Mouse (Mus musculus) lung, adult 2 months (tissue): ENCODE measurements around the gene Pacrg. TPM values are rescaled to one million over a fixed set of nuclear protein-coding genes. Genes with fewer than 3 reads are reported as not detected.

Experiments
- DNase-seq: peaks from one replicate; pipeline ENCODE4 v3.0.0; 2022
- H3K4me1 ChIP-seq: fragments of 200-500 bp; 2 replicates; pipeline ENCODE4 v1.6.1; 2011; ENCODE audit warnings: low read length; ENCODE audit not compliant: control insufficient read depth, insufficient read depth
- H3K4me3 ChIP-seq: fragments of 200-500 bp; replicated peaks from 2 replicates; pipeline ENCODE3; 2011; ENCODE audit warnings: low read depth, mild to moderate bottlenecking, control low read depth, low read length; ENCODE audit errors: extremely low read depth
- CTCF ChIP-seq: fragments of 200-500 bp; IDR thresholded peaks from 2 replicates; pipeline ENCODE4 v1.5.1; 2011; ENCODE audit warnings: mild to moderate bottlenecking, low read length, control low read depth; ENCODE audit not compliant: insufficient read depth
- POLR2A ChIP-seq: fragments of 200-500 bp; IDR thresholded peaks from 2 replicates; pipeline ENCODE4 v1.6.1; 2011; ENCODE audit warnings: low read depth, mild to moderate bottlenecking, control low read depth, low read length, borderline replicate concordance; ENCODE audit errors: extremely low read depth
- WGBS: fragments of 180-500 bp; shearing (Covaris S2); methylation state at CpG from one replicate; pipeline ENCODE4 v1.1.7; 2018; 5-methylcytosine and 5-hydroxymethylcytosine counted together
- polyA plus RNA-seq: library from polyadenylated mRNA; depleted of rRNA; stranded (reverse); fragments of >200 nt; gene quantifications from 2 replicates; pipeline ENCODE4 v1.2.3, GENCODE M21; 2012

Pacrg gene
- polyA plus RNA-seq, 1 experiment, result 3.5 TPM

GRCm38 (mm10) chr17:10614696-10615095 lies 225.4 kb downstream of the Pacrg start:
- TF ChIP-seq POLR2A (no peak), CTCF (no peak)
- 83% methylated on average over 6 of the region's 6 CpGs for WGBS
- DNase-seq, result no peak
- Histone ChIP-seq H3K4me1 (no peaks in the 10 kb centered on the region), H3K4me3 (no peak overlapping the region)

DNA sequence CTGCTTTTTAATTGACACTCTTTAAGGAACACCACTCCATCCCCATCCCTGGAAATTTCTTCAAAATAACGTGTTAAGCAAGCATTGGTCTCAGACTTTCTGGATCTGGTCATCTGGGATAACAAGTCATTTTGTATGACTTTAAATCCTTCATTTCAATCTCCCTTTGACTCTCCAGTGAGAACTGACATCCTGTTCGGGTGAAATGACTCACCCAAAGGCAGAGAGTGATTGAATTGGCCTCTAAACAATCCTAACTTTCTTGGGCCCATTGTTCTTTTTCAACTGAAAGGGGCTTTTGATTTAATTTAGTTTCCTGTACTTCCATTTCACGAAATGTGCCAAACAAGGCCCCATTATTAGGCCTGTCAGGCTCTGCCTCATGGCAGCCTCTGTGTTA lies 228.5 kb downstream of the Pacrg start:
- TF ChIP-seq CTCF (no peak), POLR2A (no peak)
- DNase-seq, result no peak

GRCm38 (mm10) chr17:10608146-10608545 lies 232.0 kb downstream of the Pacrg start:
- no peak for TF ChIP-seq CTCF
- no peak for TF ChIP-seq POLR2A
- DNase-seq, result no peak
- Histone ChIP-seq H3K4me1 (peaks cover 5% of the 10 kb centered on the region; the same call in 1 of the 2 replicates), H3K4me3 (no peak overlapping the region)
- 81% methylated on average over 4 of the region's 4 CpGs for WGBS

More for the DNA sequence above, 228.5 kb downstream of the Pacrg start:
- H3K4me3 ChIP-seq, result no peak overlapping the region
- WGBS, result 46% methylated on average over 3 of the region's 3 CpGs
- peaks cover 5% of the 10 kb centered on the region; the same call in 1 of the 2 replicates for H3K4me1 ChIP-seq

DNA sequence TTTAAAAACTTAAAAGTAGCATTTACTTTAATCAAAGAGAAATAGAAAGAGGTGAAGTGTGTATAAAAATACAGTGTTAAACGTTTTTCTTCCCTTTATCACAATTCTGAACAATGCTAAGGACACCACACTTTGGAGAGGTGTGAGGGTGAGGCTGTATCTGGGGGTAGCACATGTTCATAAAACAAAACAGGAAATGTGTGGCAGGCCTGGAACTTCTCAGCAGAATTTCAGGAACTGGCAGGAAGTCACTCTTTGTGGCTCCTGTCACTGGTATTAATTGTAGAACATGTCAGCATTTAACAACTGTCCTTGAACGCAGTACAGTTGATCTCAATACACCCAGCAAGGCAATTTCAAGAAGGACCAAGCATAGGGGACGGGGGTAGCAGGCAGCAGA lies 234.0 kb downstream of the Pacrg start:
- TF ChIP-seq POLR2A, result no peak
- TF ChIP-seq CTCF, result no peak
- 36% methylated on average over 3 of the region's 3 CpGs for WGBS
- no peak overlapping the region for H3K4me3 ChIP-seq
- peaks cover 5% of the 10 kb centered on the region; the same call in 1 of the 2 replicates for H3K4me1 ChIP-seq
- DNase-seq, result no peak

GRCm38 (mm10) chr17:10597741-10598140 lies 242.4 kb downstream of the Pacrg start:
- H3K4me3 ChIP-seq, result no peak overlapping the region
- no peak for DNase-seq
- no peaks in the 10 kb centered on the region for H3K4me1 ChIP-seq
- WGBS, result 95% methylated on average over 4 of the region's 4 CpGs
- TF ChIP-seq POLR2A (no peak), CTCF (no peak)

DNA sequence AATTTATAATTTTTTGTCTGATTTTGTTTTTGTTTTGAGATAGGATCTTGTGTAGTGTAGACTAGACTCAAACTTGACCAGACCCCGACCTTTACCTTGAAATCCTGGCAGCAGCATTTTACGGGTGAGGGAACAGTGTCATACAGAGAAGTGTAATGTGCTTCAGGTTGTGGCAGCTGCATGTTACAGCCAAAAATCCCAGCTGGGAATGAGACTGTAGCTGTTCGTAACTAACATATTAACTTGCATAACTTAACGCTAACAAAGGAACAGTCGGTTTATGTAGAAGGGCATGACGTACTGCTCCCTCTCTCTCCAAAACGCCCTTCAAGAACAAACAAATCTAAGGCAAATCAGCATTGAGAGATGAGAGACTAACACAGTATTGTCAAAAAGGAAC lies 250.5 kb downstream of the Pacrg start:
- Histone ChIP-seq H3K4me3 (no peak overlapping the region), H3K4me1 (no peaks in the 10 kb centered on the region)
- 64% methylated on average over 7 of the region's 7 CpGs for WGBS
- TF ChIP-seq POLR2A (no peak), CTCF (no peak)
- DNase-seq, result no peak

DNA sequence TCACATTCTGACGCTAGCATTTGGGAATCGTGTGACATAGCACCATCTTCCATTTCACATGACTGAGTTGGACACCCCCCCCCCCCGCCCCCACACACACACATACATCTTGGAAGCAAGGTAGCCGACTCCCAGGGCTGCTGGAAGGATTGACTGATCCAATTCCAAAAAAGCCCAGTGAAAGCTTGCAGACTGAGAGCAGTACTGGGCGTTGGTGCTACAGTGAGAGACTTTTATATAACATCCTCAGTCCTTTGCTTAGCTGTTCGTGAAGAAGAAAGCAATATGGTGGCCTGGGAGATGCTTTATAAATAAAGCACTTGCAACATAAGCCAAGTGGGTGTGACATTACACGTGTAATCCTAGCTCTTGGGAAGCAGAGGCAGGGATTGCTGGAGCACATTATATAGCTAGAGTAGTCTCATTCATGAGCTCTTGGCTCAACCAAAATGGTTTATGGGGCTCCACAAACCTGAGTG lies 251.2 kb downstream of the Pacrg start:
- TF ChIP-seq CTCF, result no peak
- no peak for TF ChIP-seq POLR2A
- WGBS, result 81% methylated on average over 7 of the region's 7 CpGs
- no peak for DNase-seq
- Histone ChIP-seq H3K4me1 (no peaks in the 10 kb centered on the region), H3K4me3 (no peak overlapping the region)

GRCm38 (mm10) chr17:10583301-10583700 lies 256.8 kb downstream of the Pacrg start:
- Histone ChIP-seq H3K4me3 (no peak overlapping the region), H3K4me1 (no peaks in the 10 kb centered on the region)
- DNase-seq, result no peak
- no peak for TF ChIP-seq CTCF
- no peak for TF ChIP-seq POLR2A
- 72% methylated on average over 3 of the region's 3 CpGs for WGBS

- Histone ChIP-seq H3K4me1 (no peaks in the 10 kb centered on the region), H3K4me3 (no peak overlapping the region)
- 93% methylated on average over 7 of the region's 7 CpGs for WGBS
- no peak for DNase-seq
- TF ChIP-seq CTCF (no peak), POLR2A (no peak)
Observed at GRCm38 (mm10) chr17:10575306-10575705, 264.8 kb downstream of the Pacrg start.

- Histone ChIP-seq H3K4me3 (no peak overlapping the region), H3K4me1 (no peaks in the 10 kb centered on the region)
- TF ChIP-seq CTCF (no peak), POLR2A (no peak)
- 85% methylated on average over 4 of the region's 4 CpGs for WGBS
- no peak for DNase-seq
Observed at GRCm38 (mm10) chr17:10572436-10572835, 267.7 kb downstream of the Pacrg start.

- Histone ChIP-seq H3K4me1 (no peaks in the 10 kb centered on the region), H3K4me3 (no peak overlapping the region)
- TF ChIP-seq POLR2A, result no peak
- TF ChIP-seq CTCF, result no peak
- 59% methylated on average over 10 of the region's 10 CpGs for WGBS
- no peak for DNase-seq
Observed at GRCm38 (mm10) chr17:10569270-10569669, 270.8 kb downstream of the Pacrg start.
